Mouse (Mus musculus) hindbrain, embryonic 16.5 days (tissue): ENCODE results near the gene Uck2. TPM values are rescaled to one million over a fixed set of nuclear protein-coding genes. Genes with fewer than 3 reads are reported as not detected.

ENCODE experiments used
- ATAC-seq: fragments of 200-750 bp; cut with Nextera tagmentation; 2 replicates; pipeline ENCODE4 v1.8.0; 2017; ENCODE audit warnings: moderate TSS enrichment, moderate library complexity
- H3K27ac ChIP-seq: fragments of 300-500 bp; sonication (generic); 2 replicates; pipeline ENCODE4 v1.5.1; 2014; ENCODE audit warnings: low read depth, mild to moderate bottlenecking, control low read depth, low read length, moderate library complexity
- H3K27me3 ChIP-seq: fragments of 300-500 bp; sonication (generic); replicated peaks from 2 replicates; pipeline ENCODE4 v1.6.1; 2014; ENCODE audit warnings: low read length; ENCODE audit not compliant: control insufficient read depth, insufficient read depth
- H3K36me3 ChIP-seq: fragments of 300-500 bp; sonication (generic); 2 replicates; pipeline ENCODE4 v1.6.1; 2014; ENCODE audit warnings: mild to moderate bottlenecking, low read length, moderate library complexity, mixed read lengths; ENCODE audit not compliant: control insufficient read depth, insufficient read depth
- H3K4me1 ChIP-seq: fragments of 300-500 bp; sonication (generic); 2 replicates; pipeline ENCODE4 v1.6.1; 2014; ENCODE audit warnings: low read depth, low read length; ENCODE audit not compliant: control insufficient read depth, insufficient read depth
- H3K4me2 ChIP-seq: fragments of 300-500 bp; sonication (generic); 2 replicates; pipeline ENCODE4 v1.6.1; 2014; ENCODE audit warnings: mild to moderate bottlenecking, low read length, control low read depth, moderate library complexity
- H3K4me3 ChIP-seq: fragments of 300-500 bp; sonication (generic); 2 replicates; pipeline ENCODE4 v1.5.1; 2014; ENCODE audit warnings: mild to moderate bottlenecking, low read length, control low read depth, moderate library complexity
- H3K9ac ChIP-seq: fragments of 300-500 bp; sonication (generic); 2 replicates; pipeline ENCODE4 v1.6.1; 2014; ENCODE audit warnings: low read depth, mild to moderate bottlenecking, control low read depth, low read length, moderate library complexity
- H3K9me3 ChIP-seq: fragments of 300-500 bp; sonication (generic); 2 replicates; pipeline ENCODE4 v1.6.1; 2014; ENCODE audit warnings: mild to moderate bottlenecking, low read length, moderate library complexity; ENCODE audit not compliant: control insufficient read depth
- WGBS: fragments of 180-500 bp; shearing (Covaris S2); extraction: QIAGEN DNeasy Blood & Tissue Kit; methylation state at CpG from one replicate; pipeline ENCODE4 v1.1.7; 2014; 5-methylcytosine and 5-hydroxymethylcytosine counted together
- polyA plus RNA-seq: library from polyadenylated mRNA; unstranded; fragments of >200 nt; fragmentation: Nextera tagmentation; extraction: Ambion mirVana; gene quantifications from 2 replicates; pipeline ENCODE4 v1.2.1, GENCODE M21; 2015

Uck2 gene
- polyA plus RNA-seq, 1 experiment from 2014 or later, result 43.0 TPM

- no peak for ATAC-seq
- WGBS, result 89% methylated on average over 9 of the region's 9 CpGs
- H3K27me3 ChIP-seq, result no peaks in the 10 kb centered on the region
- peaks cover 28% of the 10 kb centered on the region for H3K4me1 ChIP-seq
- no peaks in the 10 kb centered on the region for H3K9me3 ChIP-seq
- H3K27ac ChIP-seq, result no peak overlapping the region
- no peak overlapping the region for H3K4me2 ChIP-seq
- no peak overlapping the region for H3K9ac ChIP-seq
- no peaks in the 10 kb centered on the region for H3K36me3 ChIP-seq
- no peak overlapping the region for H3K4me3 ChIP-seq
Measured at GRCm38 (mm10) chr1:167268360-167269063, 16.6 kb downstream of the Uck2 start.

GRCm38 (mm10) chr1:167266720-167267119 lies 18.4 kb downstream of the Uck2 start:
- no peak overlapping the region for H3K4me2 ChIP-seq
- WGBS, result 81% methylated on average over 3 of the region's 3 CpGs
- H3K27me3 ChIP-seq, result no peaks in the 10 kb centered on the region
- H3K27ac ChIP-seq, result no peak overlapping the region
- no peak for ATAC-seq
- H3K4me1 ChIP-seq, result peaks cover 29% of the 10 kb centered on the region
- H3K4me3 ChIP-seq, result no peak overlapping the region
- H3K9me3 ChIP-seq, result no peaks in the 10 kb centered on the region
- no peaks in the 10 kb centered on the region for H3K36me3 ChIP-seq
- no peak overlapping the region for H3K9ac ChIP-seq

- 87% methylated on average over 4 of the region's 4 CpGs for WGBS
- H3K9ac ChIP-seq, result no peak overlapping the region
- H3K9me3 ChIP-seq, result no peaks in the 10 kb centered on the region
- H3K4me2 ChIP-seq, result no peak overlapping the region
- no peaks in the 10 kb centered on the region for H3K27me3 ChIP-seq
- H3K27ac ChIP-seq, result no peak overlapping the region
- no peaks in the 10 kb centered on the region for H3K36me3 ChIP-seq
- peaks cover 16% of the 10 kb centered on the region for H3K4me1 ChIP-seq
- H3K4me3 ChIP-seq, result no peak overlapping the region
- ATAC-seq, result no peak
Measured at GRCm38 (mm10) chr1:167265366-167265765, 19.8 kb downstream of the Uck2 start.

GRCm38 (mm10) chr1:167262489-167263041 lies 22.6 kb downstream of the Uck2 start:
- 78% methylated on average over 10 of the region's 10 CpGs for WGBS
- Histone ChIP-seq H3K36me3 (no peaks in the 10 kb centered on the region), H3K9me3 (no peaks in the 10 kb centered on the region), H3K4me3 (no peak overlapping the region), H3K4me1 (peaks cover 5% of the 10 kb centered on the region; the same call in 1 of the 2 replicates), H3K27me3 (no peaks in the 10 kb centered on the region), H3K9ac (no peak overlapping the region), H3K4me2 (no peak overlapping the region), H3K27ac (no peak overlapping the region)
- ATAC-seq, result no peak

DNA sequence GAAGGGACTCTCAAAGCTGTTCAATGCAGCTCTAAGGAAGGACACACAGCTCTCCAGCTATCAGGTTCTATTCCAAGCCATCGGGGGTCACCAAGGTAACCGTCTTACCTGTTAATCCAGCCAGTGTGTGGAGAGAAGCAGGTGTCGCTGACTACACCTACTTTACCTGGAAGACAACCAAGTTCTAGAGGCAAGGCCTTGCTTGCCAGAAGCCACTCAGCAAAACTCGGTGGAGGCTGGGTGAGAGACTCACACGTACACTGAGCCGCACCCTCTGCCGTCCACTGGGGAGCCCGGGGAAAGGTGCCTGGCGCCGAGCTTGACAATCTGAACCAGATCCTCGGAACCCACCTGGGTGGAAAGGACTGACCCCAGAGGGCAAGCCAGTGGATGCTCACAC lies 23.4 kb downstream of the Uck2 start:
- 91% methylated on average over 11 of the region's 11 CpGs for WGBS
- no peak overlapping the region for H3K4me2 ChIP-seq
- no peak overlapping the region for H3K27ac ChIP-seq
- no peaks in the 10 kb centered on the region for H3K36me3 ChIP-seq
- H3K9me3 ChIP-seq, result no peaks in the 10 kb centered on the region
- no peak overlapping the region for H3K4me3 ChIP-seq
- no peak overlapping the region for H3K9ac ChIP-seq
- H3K27me3 ChIP-seq, result no peaks in the 10 kb centered on the region
- H3K4me1 ChIP-seq, result peaks cover 5% of the 10 kb centered on the region; the same call in 1 of the 2 replicates
- no peak for ATAC-seq

DNA sequence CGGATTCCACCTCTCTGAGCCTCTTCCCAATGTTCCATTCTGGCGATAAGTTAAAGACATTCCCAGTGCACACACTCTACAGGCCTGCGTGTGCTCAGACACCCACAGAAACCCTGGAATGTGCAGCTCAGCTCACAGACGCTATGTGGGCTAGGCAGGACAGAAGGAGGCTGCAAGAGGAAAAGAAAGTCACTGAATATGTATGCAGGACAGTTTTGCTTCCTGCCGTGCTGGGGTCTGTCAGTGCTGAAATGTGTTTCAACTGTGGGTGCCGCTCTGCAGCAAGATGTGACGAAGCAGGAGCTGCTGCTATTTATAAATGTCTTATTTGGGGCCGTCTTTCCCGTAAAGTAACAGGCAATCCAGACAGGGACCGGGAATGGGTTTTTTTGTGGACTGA lies 25.4 kb downstream of the Uck2 start:
- H3K4me3 ChIP-seq, result no peak overlapping the region
- H3K9ac ChIP-seq, result no peak overlapping the region
- H3K4me1 ChIP-seq, result peaks cover 5% of the 10 kb centered on the region; the same call in 1 of the 2 replicates
- no peaks in the 10 kb centered on the region for H3K27me3 ChIP-seq
- H3K4me2 ChIP-seq, result no peak overlapping the region
- 54% methylated on average over 10 of the region's 10 CpGs for WGBS
- no peaks in the 10 kb centered on the region for H3K36me3 ChIP-seq
- H3K27ac ChIP-seq, result no peak overlapping the region
- H3K9me3 ChIP-seq, result no peaks in the 10 kb centered on the region
- ATAC-seq, result no peak

DNA sequence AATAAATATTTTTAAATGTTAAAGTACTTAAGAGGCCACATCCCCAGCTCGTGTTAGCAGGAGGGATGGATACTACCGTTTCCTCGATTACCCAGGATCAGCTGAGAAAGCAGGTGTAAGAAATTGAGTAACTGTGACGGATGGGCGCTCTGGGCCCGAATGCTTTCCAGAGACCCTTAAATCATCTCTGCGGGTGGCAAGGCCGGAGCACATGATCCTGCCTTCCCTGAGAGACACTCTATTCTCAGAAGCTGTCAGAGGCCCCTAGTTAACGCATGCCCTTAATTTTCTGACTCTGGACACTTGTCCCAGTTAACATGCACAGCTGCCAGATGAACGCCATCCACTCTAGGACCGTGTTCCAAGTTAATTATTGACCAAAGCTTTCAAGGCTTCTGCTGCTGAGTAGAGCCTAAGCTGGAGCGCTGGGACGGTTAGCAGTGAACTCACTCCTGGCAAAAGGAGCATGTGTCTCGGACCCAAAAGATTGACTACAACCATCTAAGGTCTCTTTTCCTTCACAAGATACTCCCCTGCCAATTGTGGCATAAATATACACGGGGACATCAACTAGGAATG lies 28.3 kb downstream of the Uck2 start:
- WGBS, result 45% methylated on average over 15 of the region's 15 CpGs
- H3K27ac ChIP-seq, result no peak overlapping the region
- no peak for ATAC-seq

DNA sequence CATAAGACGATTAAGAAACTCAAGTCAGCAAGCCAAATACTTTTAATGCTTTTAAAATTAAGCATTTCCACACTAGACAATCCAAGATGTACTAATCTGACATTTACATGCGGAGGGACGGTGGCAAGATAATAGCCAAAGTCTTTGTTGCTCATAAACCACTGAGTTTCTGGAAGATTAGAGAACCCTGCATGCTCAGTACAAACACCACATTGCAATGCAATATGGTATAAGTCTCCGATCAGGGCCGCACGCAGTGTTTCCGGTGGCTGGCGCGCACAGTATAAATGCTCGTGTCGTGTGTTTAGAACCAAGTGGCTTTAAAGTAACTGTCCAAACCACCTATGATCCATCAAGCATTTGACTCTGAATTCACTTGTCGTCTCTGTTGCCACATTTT lies 31.5 kb downstream of the Uck2 start:
- H3K4me3 ChIP-seq, result no peak overlapping the region
- ATAC-seq, result no peak
- 92% methylated on average over 12 of the region's 12 CpGs for WGBS
- H3K4me1 ChIP-seq, result no peaks in the 10 kb centered on the region; the same call in none of the 2 replicates
- no peaks in the 10 kb centered on the region for H3K27me3 ChIP-seq
- H3K27ac ChIP-seq, result no peak overlapping the region
- no peak overlapping the region for H3K4me2 ChIP-seq
- H3K36me3 ChIP-seq, result no peaks in the 10 kb centered on the region
- H3K9ac ChIP-seq, result no peak overlapping the region
- H3K9me3 ChIP-seq, result no peaks in the 10 kb centered on the region

More for the DNA sequence above, 28.3 kb downstream of the Uck2 start:
- no peaks in the 10 kb centered on the region for H3K36me3 ChIP-seq
- H3K4me3 ChIP-seq, result no peak overlapping the region
- no peaks in the 10 kb centered on the region for H3K27me3 ChIP-seq
- no peaks in the 10 kb centered on the region for H3K9me3 ChIP-seq
- H3K4me1 ChIP-seq, result peaks cover 2% of the 10 kb centered on the region
- H3K9ac ChIP-seq, result no peak overlapping the region
- no peak overlapping the region for H3K4me2 ChIP-seq

DNA sequence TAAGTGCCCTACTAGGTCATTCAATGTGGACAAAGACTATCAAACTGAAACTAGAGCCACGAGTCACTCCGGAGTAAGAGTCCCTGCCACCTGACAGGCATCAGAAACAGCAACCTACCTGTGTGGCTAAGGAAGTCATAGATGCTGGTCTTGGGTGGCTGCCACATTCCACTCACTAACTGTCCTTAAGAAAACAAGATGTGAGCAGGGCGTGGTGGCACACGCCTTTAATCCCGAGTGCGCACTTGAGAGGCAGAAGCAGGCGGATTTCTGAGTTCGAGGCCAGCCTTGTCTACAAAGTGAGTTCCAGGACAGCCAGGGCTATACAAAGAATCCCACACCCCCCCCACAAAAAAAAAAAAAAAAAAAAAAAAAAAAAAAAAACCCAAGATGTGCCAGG lies 35.2 kb downstream of the Uck2 start:
- H3K4me2 ChIP-seq, result no peak overlapping the region
- peaks cover 11% of the 10 kb centered on the region for H3K4me1 ChIP-seq
- H3K27ac ChIP-seq, result no peak overlapping the region
- ATAC-seq, result no peak
- 93% methylated on average over 8 of the region's 8 CpGs for WGBS
- H3K9ac ChIP-seq, result no peak overlapping the region
- no peak overlapping the region for H3K4me3 ChIP-seq
- H3K9me3 ChIP-seq, result no peaks in the 10 kb centered on the region
- no peaks in the 10 kb centered on the region for H3K27me3 ChIP-seq
- no peaks in the 10 kb centered on the region for H3K36me3 ChIP-seq
